Mouse (Mus musculus) frontal cortex, postnatal 10 days (tissue): Measurements from ENCODE around the gene Vpreb3.

Source experiments
- DNase-seq, 2 experiments: peaks; one replicate each; pipeline ENCODE4 v3.0.0; 2022; ENCODE audit warnings: low spot score in 2 of 2, mixed read lengths in 1 of 2

Gene Vpreb3

DNA sequence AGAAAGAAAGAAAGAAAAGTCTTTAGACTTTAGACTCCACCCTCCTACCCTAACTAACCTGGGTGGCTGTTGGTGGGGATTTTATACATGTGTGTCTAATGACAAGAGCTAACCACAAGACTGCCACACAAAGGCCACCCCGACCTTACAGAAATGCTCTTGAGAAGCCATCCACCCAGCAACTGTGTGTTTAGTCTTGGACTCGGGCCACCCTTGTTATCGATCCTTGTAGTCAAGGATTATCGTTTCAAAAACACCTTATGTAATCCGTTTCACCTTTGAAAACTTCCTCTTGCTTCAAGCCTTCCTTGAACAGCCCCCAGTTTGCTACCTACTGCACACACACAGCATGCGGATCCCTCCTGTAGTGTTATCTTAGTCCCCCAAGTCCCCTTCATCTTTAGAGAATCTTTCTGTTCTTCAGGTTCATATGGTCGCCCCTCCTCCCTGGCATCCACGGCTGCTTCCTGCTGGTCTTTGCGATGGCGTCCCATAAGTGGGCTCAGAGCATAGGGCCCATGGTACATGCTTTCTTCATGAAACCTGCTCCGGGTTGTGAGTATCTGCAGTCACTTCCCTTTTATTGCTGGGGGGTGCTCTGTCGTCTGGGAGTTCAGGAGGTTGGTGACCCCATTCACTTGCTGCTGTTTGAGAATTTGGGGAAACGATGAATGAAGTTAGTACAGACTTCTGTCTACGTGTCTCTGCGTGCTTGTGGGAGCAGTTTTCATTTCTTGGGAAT, at the start of gene Vpreb3:
Gene Vpreb3 (plus strand): TSS at position 322 of the 742 bp plus-strand sequence.
- no peak for DNase-seq

DNA sequence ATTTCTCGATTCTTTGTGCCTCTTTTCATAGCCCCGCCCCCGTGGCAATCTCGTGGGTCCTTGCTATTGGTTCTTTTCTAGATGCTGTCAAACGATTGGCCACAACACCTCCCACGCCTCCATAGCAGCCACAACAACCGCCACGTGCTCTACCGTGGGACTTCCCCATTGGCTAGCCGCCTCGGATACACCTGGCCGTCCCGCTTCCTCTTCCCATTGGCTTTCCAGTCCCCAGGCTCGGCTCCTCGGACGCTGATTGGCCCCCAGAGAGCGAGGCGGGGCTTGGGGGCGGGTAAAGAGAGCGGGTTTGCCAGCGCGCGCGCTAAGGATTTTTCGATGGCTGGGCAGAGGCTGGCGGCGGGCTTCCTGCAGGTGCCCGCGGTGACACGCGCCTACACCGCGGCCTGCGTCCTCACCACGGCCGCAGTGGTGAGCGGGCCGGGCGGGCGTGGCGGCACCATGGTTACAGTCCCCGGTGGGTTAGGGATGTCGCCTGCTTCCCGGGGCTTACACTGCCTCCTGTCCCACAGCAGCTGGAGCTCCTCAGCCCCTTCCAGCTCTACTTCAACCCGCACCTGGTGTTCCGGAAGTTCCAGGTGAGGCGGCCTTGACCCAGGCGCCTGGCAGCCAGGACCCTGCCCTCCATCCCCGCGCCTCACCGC, 49.6 kb upstream of the Vpreb3 start, which contains the start of gene Derl3:
Gene Derl3 (plus strand): TSS at position 325 of the 662 bp plus-strand sequence.
- DNase-seq = peak; percentile 93 to 98

DNA sequence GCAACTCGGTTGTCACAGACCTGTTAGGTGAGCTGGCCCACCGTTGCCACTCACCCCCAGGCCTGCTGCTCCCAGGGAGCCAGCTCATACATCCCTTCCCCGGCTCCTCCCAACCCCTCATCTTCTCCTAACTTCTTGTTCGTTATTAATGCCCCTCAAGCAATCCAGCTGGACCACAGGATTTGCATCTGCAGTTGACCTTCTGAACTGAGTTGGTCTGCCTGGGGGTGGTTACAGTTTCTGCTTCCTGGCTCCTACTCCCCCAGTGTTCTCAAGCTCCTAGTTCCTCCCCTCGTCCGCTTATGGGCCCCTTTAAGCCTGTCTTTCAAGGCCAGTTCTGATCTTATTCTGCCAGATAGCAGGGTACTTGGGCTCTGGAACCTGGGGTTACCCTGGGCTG, 48.3 kb upstream of the Vpreb3 start:
- no peak for DNase-seq

DNA sequence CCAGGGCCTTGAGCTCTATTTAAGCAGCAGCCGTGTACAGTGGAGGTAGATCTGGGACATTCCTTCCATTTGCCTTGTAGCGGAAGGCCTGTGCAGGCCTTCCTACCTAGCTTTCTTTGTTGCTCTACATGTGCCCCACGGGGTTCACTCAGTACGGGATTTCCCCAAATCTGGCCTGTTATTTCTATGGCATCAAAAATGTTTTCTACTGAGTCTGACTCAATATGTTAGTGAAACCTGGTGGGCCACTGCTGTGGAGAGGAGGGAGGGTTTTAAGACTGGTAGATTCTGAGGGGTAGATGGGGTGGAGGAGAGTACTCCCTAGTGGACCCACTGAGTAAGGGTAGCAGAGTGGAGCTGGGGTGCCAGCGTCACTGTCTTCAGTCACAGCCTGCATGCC, 47.1 kb upstream of the Vpreb3 start:
- DNase-seq = no peak

GRCm38 (mm10) chr10:75896208-75896607, 46.6 kb upstream of the Vpreb3 start:
- DNase-seq = no peak

- peak in 1 of 2 experiments; percentile 58 for DNase-seq
These were observed 45.5 kb upstream of the Vpreb3 start for GRCm38 (mm10) chr10:75897373-75897772.

DNA sequence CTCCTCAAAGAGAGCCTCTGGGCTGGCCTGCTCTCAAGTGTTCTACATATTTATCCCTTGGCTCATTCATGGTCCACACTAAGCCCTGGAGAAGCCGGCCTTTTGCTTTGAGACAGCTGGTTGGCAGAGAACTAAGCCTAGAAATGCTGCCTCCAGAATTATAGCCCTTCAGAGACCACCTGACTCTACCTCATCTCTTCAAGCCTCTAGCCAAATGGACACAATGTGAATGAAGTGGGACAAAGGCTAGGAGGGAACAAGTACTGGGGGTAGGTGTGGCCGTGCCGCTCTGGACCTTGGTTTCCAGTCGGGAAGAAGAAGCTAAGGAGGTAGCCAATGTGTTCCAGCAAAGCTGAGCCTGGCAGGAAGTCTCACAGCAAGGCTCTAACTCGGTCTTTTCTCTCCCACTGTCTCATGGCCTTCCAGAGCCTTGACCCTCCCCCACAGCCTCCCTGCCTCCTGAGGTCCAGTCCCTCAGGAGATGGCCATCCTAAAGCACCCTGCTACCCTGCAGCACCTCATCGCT, 44.8 kb upstream of the Vpreb3 start:
- no peak for DNase-seq

DNA sequence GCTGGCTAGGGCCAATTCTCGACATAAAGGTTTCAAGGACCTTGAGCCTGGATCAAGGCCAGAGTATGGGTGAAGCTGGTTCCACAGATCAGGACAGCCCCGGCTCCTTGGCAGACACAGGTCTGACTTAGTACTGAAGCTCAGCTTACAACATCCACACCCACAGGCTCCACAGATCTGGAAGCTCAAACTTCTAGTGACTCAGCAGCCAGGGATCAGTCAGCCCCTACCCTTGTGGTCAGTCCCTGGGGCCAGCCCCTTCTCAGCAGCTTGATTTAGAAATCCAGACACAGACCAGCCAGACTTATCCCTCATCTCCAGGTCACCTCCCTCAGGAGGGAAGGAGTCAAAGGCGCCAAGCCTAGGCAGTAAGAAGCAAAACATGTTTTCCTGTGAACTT, 44.0 kb upstream of the Vpreb3 start:
- DNase-seq = no peak

GRCm38 (mm10) chr10:75904391-75904790, 38.5 kb upstream of the Vpreb3 start:
- no peak for DNase-seq

DNA sequence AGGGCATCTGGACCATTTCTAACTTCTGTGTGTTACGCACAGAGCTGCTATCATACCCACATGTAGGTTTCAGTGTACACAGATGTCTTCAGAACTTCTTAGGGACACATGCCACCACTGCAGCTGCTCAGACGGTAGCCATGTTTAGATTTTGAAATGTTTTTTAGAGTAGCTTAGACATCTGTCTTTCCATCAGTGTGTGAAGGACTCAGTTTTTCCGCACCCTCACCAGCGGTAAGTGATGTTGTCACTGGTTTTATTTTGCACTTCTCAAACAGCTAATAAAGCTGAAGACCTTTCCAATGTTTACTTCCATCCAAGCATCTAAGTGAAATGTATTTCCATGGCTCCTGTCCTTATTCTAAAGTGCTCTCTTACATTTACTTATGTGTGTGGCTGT, 36.0 kb upstream of the Vpreb3 start:
- no peak for DNase-seq

DNA sequence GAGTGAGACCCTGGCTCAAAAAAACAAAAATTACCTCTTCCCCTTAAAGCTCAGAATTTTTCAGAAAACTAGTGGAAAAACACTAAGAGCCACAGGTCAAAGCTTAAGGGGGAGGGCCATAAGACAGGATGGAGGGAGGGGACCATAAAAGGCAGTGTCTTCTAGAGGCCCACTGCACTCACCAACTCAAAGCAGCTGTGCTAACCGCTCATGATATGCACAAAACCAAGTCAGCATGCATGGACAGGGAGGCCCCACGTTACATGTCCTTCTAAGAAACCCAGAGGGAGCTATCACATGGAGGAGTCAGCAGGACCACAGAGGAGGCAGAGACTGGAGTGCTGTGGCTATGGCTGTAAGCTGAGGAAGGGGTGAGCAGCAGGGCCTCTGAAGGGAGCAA, 32.2 kb upstream of the Vpreb3 start:
- DNase-seq = no peak

GRCm38 (mm10) chr10:75913013-75913589, 29.8 kb upstream of the Vpreb3 start:
- DNase-seq = no peak

DNA sequence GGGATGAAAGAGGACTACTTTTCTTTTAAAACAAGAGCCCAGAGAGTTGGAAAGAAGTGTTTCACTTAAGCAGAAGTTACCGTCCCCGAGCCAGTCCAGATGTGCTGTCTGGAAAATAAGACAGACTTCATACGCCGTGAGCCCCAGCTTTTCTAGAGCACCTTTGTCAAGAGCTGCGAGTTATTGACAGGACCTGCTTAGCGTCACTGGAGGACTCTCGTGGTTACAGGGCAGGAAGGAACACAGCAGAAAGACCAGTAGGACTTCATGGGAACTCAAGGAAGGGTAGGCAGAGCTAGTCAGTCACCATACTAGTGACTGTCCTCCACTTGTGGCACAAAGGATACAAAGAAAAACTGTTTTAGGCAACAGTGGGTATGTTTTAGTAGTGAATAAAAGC, 27.3 kb upstream of the Vpreb3 start:
- no peak for DNase-seq

DNA sequence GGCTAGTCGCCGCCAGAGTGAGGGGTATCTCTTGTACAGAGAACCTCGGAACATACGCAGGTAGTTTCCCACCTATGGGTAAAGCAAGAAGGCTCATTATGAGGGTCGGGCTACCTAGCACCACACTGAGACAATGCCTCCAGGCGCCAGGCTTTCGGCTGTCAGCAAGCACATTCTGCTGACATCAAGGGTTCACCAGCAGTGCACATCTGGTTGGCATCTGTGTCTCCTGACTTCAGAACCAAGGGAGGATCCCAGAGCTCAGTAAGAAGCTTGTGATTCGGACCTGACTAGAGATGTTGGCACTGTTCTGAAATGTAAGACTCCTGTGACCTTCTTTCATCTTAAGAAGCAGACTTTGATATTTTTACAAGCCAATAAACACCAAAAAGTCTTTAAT, 26.0 kb upstream of the Vpreb3 start:
- no peak for DNase-seq

- DNase-seq = no peak
These were observed 23.8 kb upstream of the Vpreb3 start for GRCm38 (mm10) chr10:75919026-75919425.

DNA sequence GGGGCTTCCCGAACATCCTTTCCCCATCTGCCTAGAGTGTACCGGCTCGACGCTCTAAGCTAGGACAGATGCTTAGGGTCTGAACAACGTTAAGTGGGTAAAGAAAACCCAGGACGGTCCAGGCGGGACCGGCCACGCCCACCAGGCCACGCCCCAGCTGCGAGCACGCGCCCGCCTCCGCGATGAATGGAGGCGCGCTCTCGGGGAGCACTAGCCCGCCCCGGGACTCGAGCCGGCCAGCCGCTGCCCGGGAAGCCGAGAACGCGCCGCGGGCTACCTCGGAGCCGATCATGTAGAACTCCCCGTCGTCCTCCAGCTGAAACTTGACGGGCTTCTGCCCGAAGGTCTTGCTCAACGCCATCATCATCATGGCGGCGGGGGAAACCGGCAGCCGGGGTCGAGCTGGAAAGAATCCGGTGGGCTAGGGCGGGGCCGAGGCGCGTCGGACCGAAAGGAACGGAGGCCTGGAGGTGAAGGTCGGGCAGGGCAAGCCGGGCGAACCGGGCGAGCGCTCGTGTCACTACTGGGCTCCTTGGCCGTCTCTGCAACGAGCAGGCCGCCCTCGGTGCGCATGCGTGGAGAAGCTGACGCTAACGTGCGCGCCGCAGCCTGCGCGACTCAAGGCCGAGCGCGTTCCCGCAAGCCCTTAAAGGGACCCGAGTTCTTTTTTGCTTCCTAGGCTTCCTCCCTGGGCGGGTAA, 21.7 kb upstream of the Vpreb3 start, which contains the start of gene Smarcb1:
Gene Smarcb1 (minus strand): TSS at position 592 of the 700 bp plus-strand sequence.
- peak; percentile 90 to 94 for DNase-seq

DNA sequence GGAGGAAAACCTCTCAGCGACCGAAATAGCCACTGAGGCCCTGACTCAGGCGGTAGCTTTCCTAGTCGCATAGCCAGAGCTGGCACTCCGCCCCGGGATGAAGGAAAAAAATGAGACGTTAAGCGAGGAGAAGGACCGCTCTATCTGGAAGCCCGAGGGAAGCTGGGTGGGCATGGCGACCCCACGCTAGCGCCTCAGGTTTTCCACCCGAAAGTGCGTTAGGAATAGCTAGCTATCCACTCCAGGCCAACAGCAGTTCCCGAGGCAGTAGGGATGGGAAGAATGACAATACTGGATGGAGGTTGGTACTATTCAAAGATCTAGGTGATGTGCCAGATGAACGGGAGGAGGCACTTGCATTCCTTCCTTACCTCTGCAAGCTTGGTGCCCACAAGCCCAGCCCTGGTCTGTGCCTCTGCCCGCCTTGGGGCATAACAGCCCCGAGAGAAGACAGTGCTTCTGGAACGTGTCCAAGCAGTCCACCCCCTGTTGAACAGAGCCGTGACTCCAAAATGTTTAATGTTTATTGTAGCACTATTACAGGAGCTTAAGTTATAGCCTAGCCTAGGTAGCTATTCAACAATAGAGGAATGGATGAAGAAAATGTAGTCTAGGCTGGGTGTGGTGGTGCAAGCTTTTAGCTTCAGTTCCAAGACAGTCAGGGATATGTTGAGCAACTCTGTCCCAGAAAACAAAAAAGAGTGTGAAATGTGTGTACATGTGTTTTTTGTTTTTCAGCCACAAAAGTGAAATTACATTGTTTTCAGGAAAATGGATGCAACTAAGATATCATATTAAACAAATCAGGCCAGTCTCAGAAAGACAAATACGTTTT, 20.9 kb upstream of the Vpreb3 start:
- peak in 1 of 2 experiments; percentile 29 for DNase-seq

GRCm38 (mm10) chr10:75924324-75924723, 18.5 kb upstream of the Vpreb3 start:
- no peak for DNase-seq

GRCm38 (mm10) chr10:75926396-75926795, 16.5 kb upstream of the Vpreb3 start:
- DNase-seq = no peak

GRCm38 (mm10) chr10:75930304-75930703, 12.6 kb upstream of the Vpreb3 start:
- no peak for DNase-seq

- no peak for DNase-seq
These were observed 11.5 kb upstream of the Vpreb3 start for GRCm38 (mm10) chr10:75931311-75931710.
